Mouse (Mus musculus): ENCODE data around the gene Olfr31.

GRCm38 (mm10) chr14:14354511-14355359 lies 32.1 kb downstream of the Olfr31 start:
- no peak for TF ChIP-seq KAT2A (IDR thresholded peaks at IDR 0.05; ENCODE audit: insufficient replicate concordance, low read length)
- no peak for TF ChIP-seq POLR2A (IDR thresholded peaks at IDR 0.05; ENCODE audit: low read depth, low read length)
- TF ChIP-seq ZNF384 (IDR thresholded peaks at IDR 0.05; ENCODE audit: low read depth, low read length), result no peak
- no peak for TF ChIP-seq MAFK (IDR thresholded peaks at IDR 0.05; ENCODE audit: insufficient replicate concordance, low read length)
